Mouse (Mus musculus) frontal cortex, postnatal 14 days (tissue): ENCODE results near the gene Mfsd6l.

Experiments used
- DNase-seq, 2 experiments: peaks; one replicate each; pipeline ENCODE4 v3.0.0; 2022; ENCODE audit warnings: low spot score in 2 of 2

The Mfsd6l gene

DNA sequence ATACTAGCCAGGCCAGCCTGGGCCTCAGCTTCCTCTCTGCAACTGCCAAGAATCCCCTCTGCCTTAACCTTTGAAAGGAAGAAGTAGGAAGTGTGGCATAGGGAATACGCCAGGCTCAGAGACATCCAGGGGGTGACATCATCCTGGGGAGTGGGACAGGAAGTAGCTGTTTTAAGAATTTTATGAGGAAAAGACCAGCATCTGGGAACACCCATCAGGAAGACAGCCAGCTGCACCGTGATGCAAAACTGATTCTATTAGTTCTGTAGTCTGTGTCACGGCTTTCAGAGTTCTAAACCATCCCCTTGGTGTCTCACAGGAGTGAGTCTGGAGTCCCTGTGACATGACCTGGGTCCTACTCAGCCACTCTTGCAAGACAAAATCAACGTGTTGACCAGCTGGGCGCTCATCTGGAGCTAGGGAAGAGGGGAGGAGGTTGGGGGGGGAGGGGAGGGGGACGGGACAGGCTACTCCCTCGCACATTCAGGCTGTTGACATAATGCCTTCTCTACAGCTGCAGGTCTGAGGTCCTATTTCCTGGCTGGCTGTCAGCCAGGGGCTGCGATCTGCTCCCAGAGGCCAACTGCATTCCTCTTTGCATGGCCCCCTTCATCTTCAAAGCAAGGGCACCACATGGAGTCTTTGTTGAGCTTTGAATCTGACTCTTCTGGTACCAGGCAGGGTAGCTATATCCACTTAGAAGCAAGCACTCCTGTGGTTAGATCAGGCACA lies 46.4 kb downstream of the Mfsd6l start:
- DNase-seq: no peak

DNA sequence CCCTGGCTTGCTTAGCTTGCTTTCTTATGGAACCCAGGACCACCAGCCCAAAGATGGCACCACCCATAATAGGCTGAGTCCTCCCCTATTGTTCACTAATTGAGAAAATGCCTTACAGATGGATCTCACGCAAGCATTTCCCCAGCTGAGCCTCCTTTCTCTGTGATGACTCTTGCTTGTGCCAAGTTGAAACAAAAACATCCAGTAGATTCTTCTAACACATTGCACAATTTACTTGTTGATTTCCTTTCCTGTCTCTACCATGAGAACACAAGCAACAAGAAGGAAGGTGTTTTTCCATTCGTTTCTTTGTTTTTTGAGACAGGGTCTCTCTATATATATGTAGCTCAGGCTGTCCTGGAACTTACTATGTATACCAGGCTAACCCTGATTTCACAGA lies 51.1 kb downstream of the Mfsd6l start:
- DNase-seq: no peak
